Mouse (Mus musculus): ENCODE data around the gene Usp40. TPM values are rescaled to one million over a fixed set of nuclear protein-coding genes. Genes with fewer than 3 reads are reported as not detected.

Usp40 gene
- total RNA-seq, 2 experiments from 2014 or later: 21.2 to 25.3 TPM

DNA sequence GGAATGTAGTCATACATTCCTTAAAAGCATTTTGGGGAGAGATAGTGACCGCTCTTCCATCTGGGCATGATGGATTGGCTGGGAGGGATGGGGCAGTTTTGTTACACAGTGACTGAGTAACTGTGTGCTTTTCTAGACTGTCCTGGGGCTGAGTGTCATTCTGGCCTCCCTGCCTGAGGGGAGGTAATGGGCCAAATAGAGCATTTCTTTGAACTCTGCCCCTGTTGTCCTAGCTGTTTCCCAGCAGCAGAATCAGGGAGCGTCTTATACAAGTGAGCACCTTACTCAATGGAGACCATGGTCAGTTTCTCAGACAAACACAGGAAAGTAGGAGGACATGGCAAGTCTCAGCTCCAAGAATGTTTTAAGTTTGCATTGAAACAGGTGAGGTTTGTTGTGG, 111.4 kb downstream of the Usp40 start:
- no peak for DNase-seq (ENCODE audit: low spot score in 2 of 2)

Small RNAs within 50 kb of the gene (microRNA-seq; reads per million reads assigned to microRNA genes)
- 0 reads per million in 2 experiments for gene Gm25198

Other genes with a start within 250 kb of the Usp40 start
- 1 to 10 TPM; 1.9 to 2.6 TPM for gene Sag, start 204.9 kb downstream of the Usp40 start, total RNA-seq (2021)
- gene Dgkd, start 155.3 kb downstream of the Usp40 start, total RNA-seq (2021): 100 to 1,000 TPM; 124 to 137 TPM
- gene Ugt1a10, start 46.8 kb upstream of the Usp40 start, total RNA-seq (2021): not detected
- not detected for gene Ugt1a9, start 62.2 kb upstream of the Usp40 start, total RNA-seq (2021)
- gene Ugt1a8, start 79.3 kb upstream of the Usp40 start, total RNA-seq (2021): not detected
- under 1 TPM; 0.58 to 0.95 TPM for gene Ugt1a7c, start 86.5 kb upstream of the Usp40 start, total RNA-seq (2021)
- under 1 TPM in 1 of 2 experiments, not detected in 1; 0.21 TPM for gene Ugt1a6b, start 94.7 kb upstream of the Usp40 start, total RNA-seq (2021)
- under 1 TPM; 0.62 to 0.83 TPM for gene Ugt1a6a, start 126.3 kb upstream of the Usp40 start, total RNA-seq (2021)
- not detected for gene Ugt1a5, start 157.5 kb upstream of the Usp40 start, total RNA-seq (2021)
- not detected for gene Ugt1a2, start 192.1 kb upstream of the Usp40 start, total RNA-seq (2021)
- gene Dnajb3, start 197.2 kb upstream of the Usp40 start, total RNA-seq (2021): 1 to 10 TPM; 1.7 to 3.1 TPM
- gene Ugt1a1, start 203.4 kb upstream of the Usp40 start, total RNA-seq (2021): not detected
- gene Mroh2a, start 218.4 kb upstream of the Usp40 start, total RNA-seq (2021): under 1 TPM; 0.12 to 0.17 TPM